Mouse (Mus musculus): ENCODE data around the gene Gkn3.

DNA sequence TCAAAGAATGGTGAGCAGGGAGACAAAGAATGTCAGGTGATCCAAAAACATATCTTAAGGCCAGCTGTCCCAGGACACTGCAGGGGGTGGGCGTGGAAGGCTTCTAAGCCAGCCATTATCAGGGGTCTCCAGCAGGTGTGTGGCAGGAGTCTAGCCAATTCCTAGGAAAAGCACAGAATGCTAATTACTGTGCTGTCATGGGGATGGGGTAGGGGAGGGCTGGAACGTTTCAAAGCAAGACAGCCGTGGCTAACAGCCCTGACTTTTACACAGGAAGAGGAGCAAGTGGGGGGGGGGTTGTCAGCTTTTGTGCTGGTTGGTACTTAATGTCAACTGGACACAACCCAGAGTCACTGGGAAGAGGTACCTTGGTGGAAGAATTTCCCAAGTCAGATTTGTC is 23.3 kb upstream of the Gkn3 start:
- TF ChIP-seq CTCF (IDR thresholded peaks at IDR 0.05; ENCODE audit: low read depth, low read length) (no peak), POLR2A (IDR thresholded peaks at IDR 0.05; ENCODE audit: borderline replicate concordance, low read depth, low read length) (no peak)

All from bone marrow macrophage, adult 2 months (primary cell).